Mouse (Mus musculus) midbrain, embryonic 12.5 days (tissue): ENCODE measurements at regions not wholly inside any gene's neighbourhood (a gene's known extent, or its start where the extent isn't known, plus 50 kb on each side); places are given as distances from the start of the nearest gene placed in this dataset.

Experiments
- ATAC-seq: fragments of 200-750 bp; cut with Nextera tagmentation; 2 replicates; pipeline ENCODE4 v1.8.0; 2017; ENCODE audit warnings: low read depth, moderate TSS enrichment, moderate library complexity; ENCODE audit not compliant: low FRiP score
- H3K27ac ChIP-seq: fragments of 300-500 bp; sonication (generic); replicated peaks from 2 replicates; pipeline ENCODE4 v1.5.1; 2016; ENCODE audit warnings: mild to moderate bottlenecking
- H3K27me3 ChIP-seq: fragments of 300-500 bp; sonication (generic); 2 replicates; pipeline ENCODE4 v1.6.1; 2016; ENCODE audit warnings: mild to moderate bottlenecking
- H3K36me3 ChIP-seq: fragments of 300-500 bp; sonication (generic); 2 replicates; pipeline ENCODE4 v1.6.1; 2016
- H3K4me1 ChIP-seq: fragments of 300-500 bp; sonication (generic); 2 replicates; pipeline ENCODE4 v1.6.1; 2016
- H3K4me2 ChIP-seq: fragments of 300-500 bp; sonication (generic); replicated peaks from 2 replicates; pipeline ENCODE4 v1.6.1; 2016; ENCODE audit warnings: mild to moderate bottlenecking, moderate library complexity
- H3K4me3 ChIP-seq: fragments of 300-500 bp; sonication (generic); 2 replicates; pipeline ENCODE4 v1.5.1; 2016; ENCODE audit warnings: mild to moderate bottlenecking
- H3K9ac ChIP-seq: fragments of 300-500 bp; sonication (generic); replicated peaks from 2 replicates; pipeline ENCODE4 v1.6.1; 2016; ENCODE audit warnings: mild to moderate bottlenecking, moderate library complexity
- H3K9me3 ChIP-seq: fragments of 300-500 bp; sonication (generic); 2 replicates; pipeline ENCODE4 v1.6.1; 2016; ENCODE audit warnings: mild to moderate bottlenecking
- WGBS: fragments of 180-500 bp; shearing (Covaris S2); methylation state at CpG from one replicate; pipeline ENCODE4 v1.1.7; 2016; 5-methylcytosine and 5-hydroxymethylcytosine counted together

DNA sequence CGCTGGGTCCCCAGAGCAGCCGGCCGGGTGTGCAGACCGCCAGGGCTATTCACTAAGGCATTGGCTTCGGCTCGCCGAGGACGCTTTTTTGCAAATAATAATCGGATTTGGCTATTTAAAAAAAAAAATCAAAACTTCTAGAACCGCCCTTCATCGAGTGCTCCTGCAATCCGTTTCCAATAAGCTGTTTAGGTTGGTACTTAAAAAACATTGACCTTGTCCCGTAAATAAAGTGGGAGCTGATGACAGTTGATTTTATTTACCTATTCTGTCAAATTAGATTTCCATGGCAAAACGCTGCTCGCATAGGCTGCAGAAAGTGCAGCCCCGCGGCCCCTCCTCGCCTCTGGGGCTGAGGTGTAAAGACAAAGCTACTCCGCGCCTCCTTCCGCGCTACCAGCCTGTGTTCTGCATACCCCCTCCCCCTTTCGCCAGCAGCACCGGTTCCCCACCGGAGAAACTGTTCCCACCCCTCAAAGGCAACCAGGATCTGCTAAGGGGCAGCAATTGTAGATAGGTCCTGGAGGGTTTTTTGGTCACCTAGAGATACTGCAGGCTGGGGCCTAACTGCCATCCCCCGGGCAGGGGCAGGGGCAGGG is 78.0 kb upstream of the Tbca start:
- H3K4me2 ChIP-seq, result peak overlapping the region; percentile 36
- no peak overlapping the region for H3K9ac ChIP-seq
- H3K27ac ChIP-seq, result no peak overlapping the region
- H3K9me3 ChIP-seq, result no peaks in the 10 kb centered on the region
- peaks cover 35% of the 10 kb centered on the region for H3K4me1 ChIP-seq
- 1% methylated on average over 26 of the region's 26 CpGs for WGBS
- peak overlapping the region; percentile 21 for H3K4me3 ChIP-seq
- H3K36me3 ChIP-seq, result no peaks in the 10 kb centered on the region
- H3K27me3 ChIP-seq, result peaks cover 89% of the 10 kb centered on the region
- no peak for ATAC-seq

GRCm38 (mm10) chr13:94713451-94713850 is 75.3 kb upstream of the Tbca start:
- no peak overlapping the region for H3K27ac ChIP-seq
- peaks cover 78% of the 10 kb centered on the region for H3K27me3 ChIP-seq
- no peaks in the 10 kb centered on the region for H3K9me3 ChIP-seq
- 69% methylated on average over 3 of the region's 3 CpGs for WGBS
- ATAC-seq, result no peak
- no peak overlapping the region for H3K4me2 ChIP-seq
- H3K36me3 ChIP-seq, result no peaks in the 10 kb centered on the region
- no peak overlapping the region for H3K9ac ChIP-seq
- no peak overlapping the region for H3K4me3 ChIP-seq
- H3K4me1 ChIP-seq, result peaks cover 16% of the 10 kb centered on the region

DNA sequence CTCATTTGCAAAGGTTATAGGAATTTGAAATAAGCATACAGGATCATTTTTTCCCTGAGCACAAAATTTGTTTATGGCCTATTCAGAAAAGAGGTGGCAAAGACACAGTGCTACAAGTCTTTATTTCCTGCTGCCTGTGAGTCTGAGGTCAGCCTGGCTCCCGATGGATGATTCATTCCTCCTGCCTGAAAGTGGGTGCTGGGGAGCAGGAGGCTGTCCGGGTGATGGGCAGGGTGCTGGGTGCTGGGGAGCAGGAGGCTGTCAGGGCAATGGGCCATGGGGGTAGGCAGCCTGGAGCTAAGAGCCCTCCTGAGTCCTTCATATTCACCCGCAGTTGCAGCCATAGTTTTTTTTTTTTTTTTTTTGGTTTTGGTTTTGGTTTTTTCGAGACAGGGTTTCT is 67.1 kb upstream of the Tbca start:
- peaks cover 20% of the 10 kb centered on the region for H3K27me3 ChIP-seq
- no peaks in the 10 kb centered on the region for H3K36me3 ChIP-seq
- H3K4me2 ChIP-seq, result no peak overlapping the region
- H3K4me3 ChIP-seq, result no peak overlapping the region
- ATAC-seq, result no peak
- H3K4me1 ChIP-seq, result no peaks in the 10 kb centered on the region
- 77% methylated on average over 4 of the region's 4 CpGs for WGBS
- H3K27ac ChIP-seq, result no peak overlapping the region
- H3K9ac ChIP-seq, result no peak overlapping the region
- H3K9me3 ChIP-seq, result no peaks in the 10 kb centered on the region
